Mouse (Mus musculus) heart, embryonic 16.5 days (tissue): ENCODE data around the gene Spice1. TPM values are rescaled to one million over a fixed set of nuclear protein-coding genes. Genes with fewer than 3 reads are reported as not detected.

Experiments
- ATAC-seq: fragments of 200-750 bp; cut with Nextera tagmentation; replicated peaks from 2 replicates; pipeline ENCODE4 v1.8.0; 2017; ENCODE audit warnings: moderate number of reproducible peaks; ENCODE audit not compliant: insufficient read depth, low FRiP score; ENCODE audit errors: extremely low read depth
- H3K27ac ChIP-seq: fragments of 300-500 bp; sonication (generic); 2 replicates; pipeline ENCODE4 v1.5.1; 2014; ENCODE audit warnings: mild to moderate bottlenecking, low read length, control low read depth, moderate library complexity
- H3K27me3 ChIP-seq: fragments of 300-500 bp; sonication (generic); 2 replicates; pipeline ENCODE4 v1.6.1; 2014; ENCODE audit warnings: low read length, mixed read lengths; ENCODE audit not compliant: control insufficient read depth, insufficient read depth
- H3K36me3 ChIP-seq: fragments of 300-500 bp; sonication (generic); 2 replicates; pipeline ENCODE4 v1.6.1; 2014; ENCODE audit not compliant: control insufficient read depth, insufficient read depth
- H3K4me1 ChIP-seq: fragments of 300-500 bp; sonication (generic); 2 replicates; pipeline ENCODE4 v1.6.1; 2014; ENCODE audit warnings: low read length, mixed read lengths; ENCODE audit not compliant: control insufficient read depth, insufficient read depth
- H3K4me2 ChIP-seq: fragments of 300-500 bp; sonication (generic); 2 replicates; pipeline ENCODE4 v1.6.1; 2014; ENCODE audit warnings: low read depth, mild to moderate bottlenecking, control low read depth, low read length
- H3K4me3 ChIP-seq: fragments of 300-500 bp; sonication (generic); 2 replicates; pipeline ENCODE4 v1.5.1; 2014; ENCODE audit warnings: mild to moderate bottlenecking, control low read depth, low read length
- H3K9ac ChIP-seq: fragments of 300-500 bp; sonication (generic); 2 replicates; pipeline ENCODE4 v1.6.1; 2014; ENCODE audit warnings: low read length, control low read depth
- H3K9me3 ChIP-seq: fragments of 300-500 bp; sonication (generic); replicated peaks from 2 replicates; pipeline ENCODE4 v1.6.1; 2016; ENCODE audit warnings: low read length; ENCODE audit not compliant: control insufficient read depth
- WGBS: fragments of 180-500 bp; shearing (Covaris S2); extraction: QIAGEN DNeasy Blood & Tissue Kit; methylation state at CpG from one replicate; pipeline ENCODE4 v1.1.7; 2014; 5-methylcytosine and 5-hydroxymethylcytosine counted together
- polyA plus RNA-seq: library from polyadenylated mRNA; unstranded; fragments of >200 nt; fragmentation: Nextera tagmentation; extraction: Ambion mirVana; gene quantifications from 2 replicates; pipeline ENCODE4 v1.2.1, GENCODE M21; 2015

The Spice1 gene
- polyA plus RNA-seq, 1 experiment from 2014 or later, result 21.8 TPM

DNA sequence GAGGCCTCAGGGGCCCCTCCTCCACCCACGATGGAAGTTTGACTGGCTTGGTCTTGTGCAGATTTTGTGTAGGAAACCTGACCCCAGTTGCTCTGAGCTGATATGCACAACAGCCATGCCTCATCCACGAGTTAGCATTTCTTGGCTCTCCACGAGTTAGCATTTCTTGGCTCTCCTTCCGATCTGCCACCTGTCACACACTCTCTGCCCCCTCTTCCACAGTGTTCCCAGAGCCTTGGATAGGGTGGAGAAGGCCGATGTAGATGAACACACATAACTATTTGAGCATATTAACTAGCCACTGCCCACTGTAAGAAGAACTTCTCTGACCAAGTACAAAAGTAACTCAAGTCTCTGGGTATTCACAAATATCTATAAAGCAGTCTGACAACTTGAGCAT lies 81.5 kb downstream of the Spice1 start:
- H3K27ac ChIP-seq, result no peak overlapping the region
- H3K27me3 ChIP-seq, result no peaks in the 10 kb centered on the region
- H3K9ac ChIP-seq, result no peak overlapping the region
- no peak overlapping the region for H3K4me3 ChIP-seq
- no peaks in the 10 kb centered on the region for H3K9me3 ChIP-seq
- ATAC-seq, result no peak
- no peak overlapping the region for H3K4me2 ChIP-seq
- H3K4me1 ChIP-seq, result no peaks in the 10 kb centered on the region
- no peaks in the 10 kb centered on the region for H3K36me3 ChIP-seq
- 66% methylated on average over 5 of the region's 5 CpGs for WGBS

DNA sequence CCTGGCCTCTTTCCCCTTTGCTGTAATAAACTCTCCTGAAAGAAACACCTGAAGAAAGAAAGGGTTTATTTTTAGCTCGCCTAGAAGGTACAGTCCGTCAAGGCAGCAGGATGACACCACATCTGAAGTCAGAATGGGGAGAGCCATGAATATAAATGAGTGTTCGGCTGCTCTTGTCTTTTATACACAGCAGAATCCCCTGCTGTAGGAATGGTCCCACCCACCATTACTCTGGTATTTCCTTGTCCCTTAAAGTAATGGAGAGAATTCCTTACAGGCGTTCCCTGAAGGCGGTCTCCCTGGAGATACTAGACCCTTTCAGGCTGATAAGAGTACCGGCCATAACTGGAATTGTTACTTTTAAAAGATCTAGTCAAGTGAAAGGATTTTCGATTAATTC lies 83.1 kb downstream of the Spice1 start:
- no peak for ATAC-seq
- Histone ChIP-seq H3K27me3 (no peaks in the 10 kb centered on the region), H3K4me2 (no peak overlapping the region), H3K27ac (no peak overlapping the region), H3K4me3 (no peak overlapping the region), H3K36me3 (no peaks in the 10 kb centered on the region), H3K9me3 (no peaks in the 10 kb centered on the region), H3K4me1 (no peaks in the 10 kb centered on the region), H3K9ac (no peak overlapping the region)
- 58% methylated on average over 7 of the region's 7 CpGs for WGBS

- Histone ChIP-seq H3K27ac (no peak overlapping the region), H3K36me3 (no peaks in the 10 kb centered on the region), H3K4me2 (no peak overlapping the region), H3K9ac (no peak overlapping the region), H3K4me3 (no peak overlapping the region), H3K9me3 (no peaks in the 10 kb centered on the region), H3K4me1 (no peaks in the 10 kb centered on the region), H3K27me3 (no peaks in the 10 kb centered on the region)
- ATAC-seq, result no peak
- WGBS, result 66% methylated on average over 7 of the region's 7 CpGs
Observed at GRCm38 (mm10) chr16:44434931-44435330, 88.0 kb downstream of the Spice1 start.

DNA sequence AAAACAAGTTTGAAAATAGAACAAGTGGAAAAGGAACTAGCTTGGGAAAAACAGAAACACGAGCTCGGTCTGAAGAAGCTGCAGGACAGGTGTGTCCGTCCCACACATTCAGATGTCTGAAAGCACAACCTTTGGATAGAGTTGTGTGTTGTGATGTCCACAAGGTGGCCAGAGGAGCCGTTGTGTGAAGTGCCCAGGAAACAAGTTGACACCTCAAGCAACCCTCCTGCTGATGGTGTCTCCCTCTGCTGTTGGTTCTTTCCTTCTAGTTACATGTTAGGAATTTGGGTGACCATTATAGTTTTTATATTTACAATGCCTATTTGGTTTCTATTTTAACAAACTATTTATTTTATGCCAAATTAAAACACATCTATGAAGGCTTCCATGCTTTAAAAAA lies 88.6 kb downstream of the Spice1 start:
- 65% methylated on average over 4 of the region's 4 CpGs for WGBS
- Histone ChIP-seq H3K27ac (no peak overlapping the region), H3K27me3 (no peaks in the 10 kb centered on the region), H3K4me2 (no peak overlapping the region), H3K4me1 (no peaks in the 10 kb centered on the region), H3K9ac (no peak overlapping the region), H3K9me3 (no peaks in the 10 kb centered on the region), H3K4me3 (no peak overlapping the region), H3K36me3 (no peaks in the 10 kb centered on the region)
- ATAC-seq, result no peak

Other genes starting within 250 kb of the Spice1 start
- gene Atp6v1a, start 207.4 kb upstream of the Spice1 start, polyA plus RNA-seq, result 36.9 and 39.7 TPM in 2 replicates
- gene Naa50, start 207.3 kb upstream of the Spice1 start, polyA plus RNA-seq, result 73.5 and 79.2 TPM in 2 replicates
- gene Usf3, start 173.9 kb upstream of the Spice1 start, polyA plus RNA-seq, result 1.9 and 2.0 TPM in 2 replicates
- 0.64 and 0.80 TPM in 2 replicates for gene Sidt1, start 13.9 kb upstream of the Spice1 start, polyA plus RNA-seq
- 0.20 and 0.22 TPM in 2 replicates for gene Cfap44, start 47.7 kb downstream of the Spice1 start, polyA plus RNA-seq
- 8.3 and 9.2 TPM in 2 replicates for gene Boc, start 211.8 kb downstream of the Spice1 start, polyA plus RNA-seq